Mouse (Mus musculus): Measurements from ENCODE around the gene Brdt. TPM values are rescaled to one million over a fixed set of nuclear protein-coding genes. Genes with fewer than 3 reads are reported as not detected.

The Brdt gene
- total RNA-seq (2014; rRNA removed) (4.8 and 5.1 TPM in 2 replicates), polyA plus RNA-seq (2015; fragmentation: Nextera tagmentation; extraction: Ambion mirVana) (3.8 and 4.7 TPM in 2 replicates)

DNA sequence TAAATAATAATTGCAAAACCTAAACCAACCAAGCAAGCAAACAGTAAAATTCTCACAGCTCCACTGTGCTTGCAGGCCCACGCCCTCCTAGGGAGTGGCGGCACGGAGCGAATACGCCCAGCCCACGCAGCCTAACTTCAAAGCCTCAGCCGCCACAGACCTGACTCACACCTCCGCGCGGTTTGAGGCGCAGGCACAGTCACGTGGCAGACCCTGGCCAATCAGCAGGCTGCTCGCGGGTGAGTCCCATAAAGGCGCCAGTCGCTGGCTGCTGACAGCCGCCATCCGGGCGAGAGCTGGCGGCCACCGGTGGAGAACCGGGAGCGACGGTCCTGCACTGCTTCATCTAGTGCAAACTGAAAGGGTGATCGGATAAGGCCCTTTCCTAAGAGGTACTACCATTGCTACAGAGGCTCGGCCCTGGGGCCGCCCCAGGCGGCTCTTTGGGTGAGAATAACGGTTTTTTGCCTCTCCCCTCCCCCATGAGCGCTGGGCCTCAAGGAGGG lies at the start of gene Brdt:
Gene Brdt (plus strand): TSS at position 244 of the 506 bp plus-strand sequence.
- Histone ChIP-seq H3K4me2 (ENCODE audit: low read depth, low read length) (no peak within 1 kb of the TSS), H3K27ac (no peak within 1 kb of the TSS), H3K27me3 (ENCODE audit: insufficient read depth, low read length) (no peaks in the 10 kb centered on the region), H3K4me1 (ENCODE audit: insufficient read depth, low read length) (no peaks in the 10 kb centered on the region), H3K36me3 (ENCODE audit: insufficient read depth, low read length) (no peaks in the 10 kb centered on the region), H3K9me3 (ENCODE audit: low read length) (no peaks in the 10 kb centered on the region), H3K4me3 (ENCODE audit: low read length) (no peak within 1 kb of the TSS), H3K9ac (replicated peaks; ENCODE audit: low read length) (no peak within 1 kb of the TSS)
- DNase-seq (ENCODE audit: low spot score) (no peak), ATAC-seq (no peak)
- whole genome bisulfite sequencing: 90% methylated on average over 30 of the region's 30 CpGs
- TF ChIP-seq CTCF (IDR thresholded peaks at IDR 0.05; ENCODE audit: low read depth): no peak

DNA sequence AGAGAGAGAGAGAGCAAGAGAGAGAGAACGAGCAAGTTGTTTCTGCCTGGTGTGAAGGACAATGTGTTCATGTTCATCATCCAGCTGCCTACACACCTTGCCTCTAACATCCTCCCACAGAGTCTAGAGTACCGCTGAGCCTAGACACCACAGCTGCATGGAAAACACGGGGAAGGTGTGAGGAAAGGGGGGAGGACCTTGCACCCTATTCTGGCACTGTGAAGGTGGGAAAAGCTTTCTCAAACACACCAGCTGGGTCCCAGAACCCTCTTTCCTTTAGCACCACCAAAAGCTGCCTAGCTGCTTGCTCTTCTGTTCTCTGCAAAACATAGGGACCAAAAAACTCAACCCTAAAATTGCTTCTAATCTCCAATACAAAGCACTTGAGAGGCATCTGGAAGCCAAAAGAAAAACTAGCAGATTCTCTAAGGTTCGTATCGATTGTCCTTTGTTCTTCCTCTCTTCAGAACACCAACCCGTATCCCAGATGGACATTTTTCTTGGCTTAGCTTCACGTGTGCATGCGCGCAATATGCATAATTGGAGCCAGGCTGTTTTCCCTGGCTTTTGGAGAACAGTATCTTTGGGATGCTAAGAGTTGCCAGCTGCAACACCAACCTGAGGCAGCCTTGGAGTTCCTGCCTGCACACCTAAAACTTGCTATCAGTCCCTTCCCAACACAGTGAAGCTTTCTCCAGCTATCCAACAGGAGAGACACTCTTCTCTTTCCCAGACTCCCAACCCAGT lies 48.2 kb upstream of the Brdt start:
- Histone ChIP-seq H3K9ac (replicated peaks; ENCODE audit: low read length) (no peak overlapping the region), H3K9me3 (ENCODE audit: low read length) (no peaks in the 10 kb centered on the region), H3K4me2 (ENCODE audit: low read depth, low read length) (no peak overlapping the region), H3K27ac (no peak overlapping the region), H3K36me3 (ENCODE audit: insufficient read depth, low read length) (no peaks in the 10 kb centered on the region), H3K4me3 (ENCODE audit: low read length) (no peak overlapping the region), H3K4me1 (ENCODE audit: insufficient read depth, low read length) (no peaks in the 10 kb centered on the region), H3K27me3 (ENCODE audit: insufficient read depth, low read length) (no peaks in the 10 kb centered on the region)
- DNase-seq (ENCODE audit: low spot score) (no peak), ATAC-seq (no peak)
- WGBS: 70% methylated on average over 9 of the region's 9 CpGs
- TF ChIP-seq CTCF (IDR thresholded peaks at IDR 0.05; ENCODE audit: low read depth): no peak

DNA sequence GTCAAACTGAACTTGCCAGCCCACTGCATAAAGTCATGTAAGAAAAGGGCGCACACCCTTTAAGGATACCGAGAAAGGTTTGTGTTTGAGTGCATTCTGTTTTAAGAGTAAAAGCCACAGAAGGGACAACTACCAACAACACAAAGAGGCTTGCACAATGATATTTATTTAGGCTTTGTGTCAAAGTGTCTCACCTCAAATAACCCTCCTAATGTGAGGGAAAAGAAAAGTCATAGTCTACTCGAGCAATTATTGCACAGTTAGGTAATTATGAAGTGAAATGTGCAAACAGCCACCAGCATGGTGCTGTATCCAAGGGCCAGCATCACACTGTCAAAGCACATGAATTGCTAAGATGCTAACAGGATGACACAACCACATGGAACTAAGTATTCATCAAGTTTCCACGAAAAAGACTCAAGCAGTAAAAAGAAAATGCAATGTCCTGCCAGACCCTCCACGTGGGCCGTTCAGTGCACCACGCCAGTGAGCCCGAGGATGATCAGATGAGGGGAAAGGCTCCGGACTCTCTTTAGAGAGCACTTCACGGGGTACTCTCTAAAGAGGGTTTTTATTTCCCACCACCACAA lies 46.9 kb upstream of the Brdt start:
- WGBS: 69% methylated on average over 10 of the region's 10 CpGs
- no peak for DNase-seq (ENCODE audit: low spot score)
- H3K4me2 ChIP-seq (ENCODE audit: low read depth, low read length): no peak overlapping the region
- H3K27me3 ChIP-seq (ENCODE audit: insufficient read depth, low read length): no peaks in the 10 kb centered on the region; the same call in 1 of the 2 replicates
- no peak overlapping the region for H3K9ac ChIP-seq (replicated peaks; ENCODE audit: low read length)
- H3K9me3 ChIP-seq (ENCODE audit: low read length): no peaks in the 10 kb centered on the region
- TF ChIP-seq CTCF (IDR thresholded peaks at IDR 0.05; ENCODE audit: low read depth): no peak
- H3K4me3 ChIP-seq (ENCODE audit: low read length): no peak overlapping the region
- ATAC-seq: no peak
- no peaks in the 10 kb centered on the region for H3K36me3 ChIP-seq (ENCODE audit: insufficient read depth, low read length)
- no peaks in the 10 kb centered on the region for H3K4me1 ChIP-seq (ENCODE audit: insufficient read depth, low read length)
- H3K27ac ChIP-seq: no peak overlapping the region

DNA sequence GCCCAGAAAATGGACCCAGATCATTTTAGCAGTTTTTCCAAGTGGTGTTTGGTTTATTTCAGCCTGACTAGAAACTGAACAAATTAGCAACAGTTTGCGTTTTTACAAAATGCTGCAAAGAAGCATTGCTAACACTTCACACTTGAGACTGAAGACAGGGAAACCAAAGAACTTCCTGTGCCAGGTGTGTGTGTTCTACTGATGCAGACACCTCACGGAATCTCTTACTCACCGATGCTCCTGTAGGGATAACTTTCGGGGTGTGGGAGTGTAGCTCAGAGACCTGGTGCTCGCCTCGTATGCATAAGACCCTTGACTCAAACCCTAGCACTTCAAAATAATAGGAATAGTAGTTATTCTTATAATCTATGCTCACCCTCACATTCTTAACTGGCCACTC lies 45.4 kb upstream of the Brdt start:
- no peak for TF ChIP-seq CTCF (IDR thresholded peaks at IDR 0.05; ENCODE audit: low read depth)

DNA sequence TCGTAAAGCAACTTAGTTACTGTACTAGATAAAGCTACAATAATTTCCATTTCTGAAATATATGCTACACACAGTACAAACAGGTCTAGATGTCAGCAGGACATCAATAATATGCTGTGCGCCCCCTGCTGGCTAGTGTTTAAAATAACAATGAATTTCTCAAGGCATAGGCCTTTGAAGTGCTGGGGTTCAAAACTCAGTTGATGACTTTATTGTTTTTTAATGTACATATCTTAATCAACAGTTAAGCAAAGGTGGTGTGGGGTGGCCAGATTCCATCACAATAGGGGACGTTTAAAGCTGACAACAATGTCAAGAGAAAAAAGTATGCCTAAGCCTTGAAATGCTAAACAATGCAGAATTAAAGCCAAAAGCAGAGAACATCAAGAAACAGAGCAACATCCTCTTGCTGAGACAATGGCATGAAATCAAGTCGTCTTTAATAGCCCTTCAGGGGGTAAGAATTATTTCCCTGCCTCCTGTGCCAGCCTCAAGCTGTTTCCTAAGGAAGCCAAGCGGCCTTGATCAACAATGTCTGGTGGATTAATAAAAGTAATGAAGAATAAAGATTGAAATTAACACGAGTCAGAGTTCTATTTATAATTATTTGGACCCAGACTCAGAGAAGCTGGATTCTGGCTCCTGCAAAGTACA lies 43.6 kb upstream of the Brdt start:
- no peaks in the 10 kb centered on the region; the same call in 1 of the 2 replicates for H3K4me1 ChIP-seq (ENCODE audit: insufficient read depth, low read length)
- peak; percentile 75 for TF ChIP-seq CTCF (IDR thresholded peaks at IDR 0.05; ENCODE audit: low read depth)
- H3K36me3 ChIP-seq (ENCODE audit: insufficient read depth, low read length): no peaks in the 10 kb centered on the region
- no peaks in the 10 kb centered on the region; the same call in 1 of the 2 replicates for H3K27me3 ChIP-seq (ENCODE audit: insufficient read depth, low read length)
- ATAC-seq (no peak), DNase-seq (ENCODE audit: low spot score) (peak; percentile 87)
- 27% methylated on average over 6 of the region's 6 CpGs for WGBS
- H3K4me2 ChIP-seq (ENCODE audit: low read depth, low read length): peak overlapping the region; percentile 98; the same call in 1 of the 2 replicates
- no peaks in the 10 kb centered on the region for H3K9me3 ChIP-seq (ENCODE audit: low read length)
- no peak overlapping the region for H3K4me3 ChIP-seq (ENCODE audit: low read length)
- no peak overlapping the region for H3K27ac ChIP-seq
- no peak overlapping the region for H3K9ac ChIP-seq (replicated peaks; ENCODE audit: low read length)

More for the DNA sequence above, 45.4 kb upstream of the Brdt start:
- Histone ChIP-seq H3K9me3 (ENCODE audit: low read length) (no peaks in the 10 kb centered on the region), H3K27ac (no peak overlapping the region), H3K27me3 (ENCODE audit: insufficient read depth, low read length) (no peaks in the 10 kb centered on the region; the same call in 1 of the 2 replicates), H3K36me3 (ENCODE audit: insufficient read depth, low read length) (no peaks in the 10 kb centered on the region), H3K4me1 (ENCODE audit: insufficient read depth, low read length) (no peaks in the 10 kb centered on the region; the same call in 1 of the 2 replicates), H3K4me3 (ENCODE audit: low read length) (no peak overlapping the region), H3K4me2 (ENCODE audit: low read depth, low read length) (no peak overlapping the region), H3K9ac (replicated peaks; ENCODE audit: low read length) (no peak overlapping the region)
- WGBS: 87% methylated on average over 6 of the region's 6 CpGs
- DNase-seq (ENCODE audit: low spot score) (no peak), ATAC-seq (no peak)

DNA sequence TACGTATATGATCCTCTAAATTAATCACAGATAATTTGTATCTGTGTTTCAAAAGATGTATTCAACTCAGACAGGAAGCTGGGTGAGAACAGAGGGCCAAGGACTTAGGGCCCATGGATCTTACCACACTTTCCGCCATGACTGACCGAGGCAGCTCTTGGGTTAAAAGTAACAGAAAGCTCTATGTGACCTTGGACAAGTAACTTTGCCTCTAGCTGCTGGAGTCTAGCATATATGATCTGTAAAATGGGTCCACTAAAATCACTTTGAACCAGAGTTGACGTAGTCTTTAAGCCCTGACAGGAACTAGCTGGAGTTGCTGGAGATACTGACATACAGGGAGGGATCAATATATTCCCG lies 43.1 kb upstream of the Brdt start:
- DNase-seq (ENCODE audit: low spot score): no peak
- WGBS: 50% methylated on average over 5 of the region's 5 CpGs
- no peak for TF ChIP-seq CTCF (IDR thresholded peaks at IDR 0.05; ENCODE audit: low read depth)
- no peak for ATAC-seq
- no peaks in the 10 kb centered on the region; the same call in 1 of the 2 replicates for H3K4me1 ChIP-seq (ENCODE audit: insufficient read depth, low read length)
- no peaks in the 10 kb centered on the region; the same call in 1 of the 2 replicates for H3K27me3 ChIP-seq (ENCODE audit: insufficient read depth, low read length)
- H3K9me3 ChIP-seq (ENCODE audit: low read length): no peaks in the 10 kb centered on the region
- H3K4me3 ChIP-seq (ENCODE audit: low read length): peak overlapping the region; percentile 84
- no peak overlapping the region; the same call in 1 of the 2 replicates for H3K9ac ChIP-seq (replicated peaks; ENCODE audit: low read length)
- no peak overlapping the region for H3K27ac ChIP-seq
- H3K36me3 ChIP-seq (ENCODE audit: insufficient read depth, low read length): no peaks in the 10 kb centered on the region
- H3K4me2 ChIP-seq (ENCODE audit: low read depth, low read length): peak overlapping the region; percentile 98
